In genomic region chr13:102016518-102016917, GRCm38 (mm10) we compare ENCODE assay signal across 21 mouse cellular contexts.
"Had no signal": no experiment of that assay in that cellular context is flagged by ENCODE, and none has a peak within 500 bp of the region (broad histone marks: within the 10 kb centered on the region; RNA-seq: fewer than 3 reads in every experiment).

No protein-coding gene starts in this region.

- H3K4me1 ChIP-seq: liver, embryonic 13.5 days; liver, embryonic 15.5 days; megakaryocyte, embryonic 14.5 days; midbrain, embryonic 13.5 days; neural tube, embryonic 13.5 days; neural tube, embryonic 15.5 days had no signal

- H3K27ac ChIP-seq: liver, embryonic 13.5 days; liver, embryonic 15.5 days; macrophage; midbrain, embryonic 13.5 days; neural tube, embryonic 13.5 days; neural tube, embryonic 15.5 days had no signal

- H3K36me3 ChIP-seq: liver, embryonic 13.5 days; liver, embryonic 15.5 days; midbrain, embryonic 13.5 days; neural tube, embryonic 13.5 days; neural tube, embryonic 15.5 days had no signal

- H3K27me3 ChIP-seq: liver, embryonic 13.5 days; liver, embryonic 15.5 days; megakaryocyte, embryonic 14.5 days; midbrain, embryonic 13.5 days; neural tube, embryonic 13.5 days; neural tube, embryonic 15.5 days had no signal

- H3K4me3 ChIP-seq: liver, embryonic 13.5 days; liver, embryonic 15.5 days; megakaryocyte, embryonic 14.5 days; midbrain, embryonic 13.5 days; myocyte; neural tube, embryonic 13.5 days; neural tube, embryonic 15.5 days had no signal

- DNase-seq: liver, embryonic 13.5 days; liver, postnatal 0 days; lung, embryonic 14.5 days; retina, postnatal 1 day; right cerebral cortex, adult 18-20 months; right cerebral cortex, postnatal 25 days; right cerebral cortex, postnatal 4 days; spleen, adult 18-20 months; thymus, adult 18-20 months; thymus, postnatal 14 days; thymus, postnatal 36 days had no signal

- H3K9me3 ChIP-seq: liver, embryonic 13.5 days; liver, embryonic 15.5 days; megakaryocyte, embryonic 14.5 days; midbrain, embryonic 13.5 days; neural tube, embryonic 13.5 days; neural tube, embryonic 15.5 days had no signal

- H3K9ac ChIP-seq: liver, embryonic 13.5 days; liver, embryonic 15.5 days; liver, postnatal 0 days; lung, embryonic 14.5 days; midbrain, embryonic 13.5 days; neural tube, embryonic 13.5 days; neural tube, embryonic 15.5 days had no signal

- ATAC-seq: liver, postnatal 0 days; midbrain, embryonic 13.5 days; midbrain, embryonic 16.5 days had no signal

- H3K4me2 ChIP-seq: liver, embryonic 11.5 days; liver, embryonic 13.5 days; liver, embryonic 15.5 days; lung, embryonic 14.5 days; midbrain, embryonic 11.5 days; midbrain, embryonic 13.5 days; neural tube, embryonic 13.5 days; neural tube, embryonic 15.5 days had no signal
